Mouse (Mus musculus) stomach, embryonic 16.5 days (tissue): ENCODE results near the gene Pigw. TPM values are rescaled to one million over a fixed set of nuclear protein-coding genes. Genes with fewer than 3 reads are reported as not detected.
"Not testable (repeated sequence)": the region's sequence is repeated elsewhere in the genome, so short reads cannot be mapped to it uniquely, and the experiment has no call there.

Source experiments
- ATAC-seq: fragments of 200-750 bp; cut with Nextera tagmentation; 2 replicates; pipeline ENCODE4 v1.8.0; 2017; ENCODE audit warnings: moderate number of reproducible peaks, moderate TSS enrichment; ENCODE audit not compliant: insufficient read depth, low FRiP score
- H3K27ac ChIP-seq: fragments of 300-500 bp; sonication (generic); 2 replicates; pipeline ENCODE4 v1.5.1; 2014; ENCODE audit warnings: low read length
- H3K27me3 ChIP-seq: fragments of 300-500 bp; sonication (generic); 2 replicates; pipeline ENCODE4 v1.6.1; 2014; ENCODE audit warnings: low read length, control low read depth, mixed read lengths; ENCODE audit not compliant: control insufficient read depth, insufficient read depth
- H3K36me3 ChIP-seq: fragments of 300-500 bp; sonication (generic); 2 replicates; pipeline ENCODE4 v1.6.1; 2014; ENCODE audit warnings: low read length; ENCODE audit not compliant: control insufficient read depth, insufficient read depth
- H3K4me1 ChIP-seq: fragments of 300-500 bp; sonication (generic); 2 replicates; pipeline ENCODE4 v1.6.1; 2014; ENCODE audit warnings: low read length, control low read depth, mixed read lengths; ENCODE audit not compliant: control insufficient read depth, insufficient read depth
- H3K4me2 ChIP-seq: fragments of 300-500 bp; sonication (generic); 2 replicates; pipeline ENCODE4 v1.6.1; 2014; ENCODE audit warnings: low read depth, low read length, mixed read lengths
- H3K4me3 ChIP-seq: fragments of 300-500 bp; sonication (generic); replicated peaks from 2 replicates; pipeline ENCODE4 v1.5.1; 2014; ENCODE audit warnings: mild to moderate bottlenecking, low read length
- H3K9ac ChIP-seq: fragments of 300-500 bp; sonication (generic); 2 replicates; pipeline ENCODE4 v1.6.1; 2014; ENCODE audit warnings: low read length
- H3K9me3 ChIP-seq: fragments of 300-500 bp; sonication (generic); replicated peaks from 2 replicates; pipeline ENCODE4 v1.6.1; 2016; ENCODE audit warnings: low read length, control low read depth; ENCODE audit not compliant: control insufficient read depth
- WGBS: fragments of 180-500 bp; shearing (Covaris S2); extraction: QIAGEN DNeasy Blood & Tissue Kit; methylation state at CpG from one replicate; pipeline ENCODE4 v1.1.7; 2014; 5-methylcytosine and 5-hydroxymethylcytosine counted together
- polyA plus RNA-seq: library from polyadenylated mRNA; unstranded; fragments of >200 nt; fragmentation: Nextera tagmentation; extraction: Ambion mirVana; gene quantifications from 2 replicates; pipeline ENCODE4 v1.2.1, GENCODE M21; 2015

Gene Pigw
- polyA plus RNA-seq, 1 experiment from 2014 or later: 3.1 TPM

DNA sequence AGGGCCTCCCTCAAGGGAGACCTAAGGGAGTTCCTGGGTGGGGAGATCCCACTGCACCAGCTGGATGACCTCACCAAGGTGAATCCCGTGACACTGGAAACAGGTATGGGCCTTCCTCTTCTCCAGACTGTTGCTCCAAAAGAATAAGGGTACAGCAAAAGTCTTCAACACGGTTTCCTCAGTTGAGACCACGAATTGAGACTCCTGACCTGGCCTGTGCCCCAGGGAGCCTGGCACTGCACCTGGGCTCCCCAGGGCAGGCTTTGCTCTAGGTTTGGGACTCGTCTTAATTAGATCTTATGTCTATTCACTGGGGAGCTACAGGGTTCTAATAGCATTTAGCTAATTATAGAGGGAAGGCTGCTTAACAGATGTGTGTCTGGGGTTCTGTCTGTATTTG lies 5.2 kb upstream of the Pigw start:
- Histone ChIP-seq H3K36me3 (peaks cover 12% of the 10 kb centered on the region), H3K27ac (no peak overlapping the region), H3K4me2 (no peak overlapping the region), H3K4me1 (0 out of 2 replicates have a peak, but pooled peaks cover 4% of the 10 kb centered on the region), H3K4me3 (no peak overlapping the region), H3K9ac (no peak overlapping the region), H3K9me3 (no peaks in the 10 kb centered on the region), H3K27me3 (no peaks in the 10 kb centered on the region)
- ATAC-seq: no peak
- 80% methylated on average over 4 of the region's 4 CpGs for WGBS

DNA sequence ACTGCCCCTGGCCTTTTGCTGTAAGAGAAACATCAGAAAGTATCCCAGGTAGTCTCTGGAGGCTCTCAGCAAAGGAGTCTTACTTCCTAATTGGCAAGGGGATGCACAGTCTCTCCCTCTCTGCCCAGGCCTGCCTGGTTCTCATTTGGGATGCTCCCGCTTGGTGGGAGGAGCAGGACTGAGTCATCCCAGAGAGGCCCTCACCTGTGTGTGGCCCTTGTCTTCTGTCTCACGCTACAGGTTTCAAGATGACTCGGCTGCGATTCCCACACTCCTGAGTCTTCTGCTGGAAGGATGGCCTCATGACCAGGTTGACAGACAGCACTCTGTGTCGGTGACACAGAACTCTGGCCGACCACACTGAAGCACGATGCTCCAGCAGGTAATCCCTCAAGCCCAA lies 2.3 kb upstream of the Pigw start:
- peaks cover 9% of the 10 kb centered on the region for H3K4me1 ChIP-seq
- H3K9me3 ChIP-seq: no peaks in the 10 kb centered on the region
- no peaks in the 10 kb centered on the region for H3K27me3 ChIP-seq
- no peak for ATAC-seq
- H3K27ac ChIP-seq: no peak overlapping the region
- no peak overlapping the region for H3K9ac ChIP-seq
- H3K4me2 ChIP-seq: no peak overlapping the region
- no peaks in the 10 kb centered on the region for H3K36me3 ChIP-seq
- WGBS: 87% methylated on average over 7 of the region's 7 CpGs
- no peak overlapping the region for H3K4me3 ChIP-seq

DNA sequence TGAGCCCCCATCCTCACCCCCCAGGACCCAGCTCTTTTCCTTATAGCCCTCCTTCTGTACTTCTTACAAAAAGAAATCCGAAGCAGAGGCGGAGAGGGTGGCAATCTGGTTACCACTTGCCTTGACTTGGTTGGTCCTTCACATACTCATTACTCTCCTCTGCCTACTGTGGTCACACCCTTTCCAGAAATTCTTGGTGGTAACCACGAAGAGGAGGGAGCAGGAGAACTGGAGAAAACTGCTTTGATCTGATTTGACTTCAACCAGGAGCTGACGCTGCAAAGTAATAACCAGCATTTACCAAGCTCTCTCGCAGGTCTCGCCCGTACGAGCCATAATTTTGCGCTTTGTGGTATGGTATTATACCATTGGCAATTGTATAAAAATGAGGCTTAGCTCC lies 886 bp upstream of the Pigw start:
- Histone ChIP-seq H3K4me1 (peaks cover 9% of the 10 kb centered on the region), H3K27ac (peak overlapping the region; percentile 96), H3K27me3 (no peaks in the 10 kb centered on the region), H3K36me3 (no peaks in the 10 kb centered on the region), H3K9me3 (no peaks in the 10 kb centered on the region), H3K4me3 (peak overlapping the region; percentile 92), H3K9ac (peak overlapping the region; percentile 89), H3K4me2 (peak overlapping the region; percentile 97)
- no peak for ATAC-seq
- 46% methylated on average over 9 of the region's 9 CpGs for WGBS

DNA sequence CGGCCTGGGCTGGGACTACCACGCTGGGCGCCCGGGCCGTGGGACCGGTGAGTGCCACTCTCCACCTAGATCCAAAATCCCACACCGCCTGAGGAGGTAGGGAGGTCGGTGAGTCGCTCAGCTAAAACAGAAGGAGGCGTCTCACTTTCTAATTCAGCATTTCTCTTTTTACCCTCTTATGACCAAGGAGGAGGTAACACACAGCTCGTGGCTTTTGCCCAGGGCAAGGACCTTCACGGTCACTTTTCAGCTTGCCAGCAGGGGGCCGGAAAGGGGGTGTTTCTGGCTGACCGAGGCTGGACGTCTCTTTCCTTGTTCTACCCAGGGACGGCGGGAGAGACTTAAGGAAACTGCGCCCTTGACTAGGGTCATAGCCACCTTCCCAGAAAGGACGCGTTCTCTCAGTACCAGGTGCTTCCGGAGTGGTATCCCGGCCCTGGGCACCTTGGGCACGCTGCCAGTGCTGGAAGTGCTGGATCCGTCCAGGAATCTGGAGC lies 428 bp upstream of the Pigw start:
- H3K4me1 ChIP-seq: peaks cover 9% of the 10 kb centered on the region
- no peaks in the 10 kb centered on the region for H3K9me3 ChIP-seq
- H3K36me3 ChIP-seq: no peaks in the 10 kb centered on the region
- ATAC-seq: peak; percentile 69
- no peaks in the 10 kb centered on the region for H3K27me3 ChIP-seq
- peak overlapping the region; percentile 89 for H3K9ac ChIP-seq
- peak overlapping the region; percentile 92 for H3K4me3 ChIP-seq
- H3K27ac ChIP-seq: peak overlapping the region; percentile 96
- H3K4me2 ChIP-seq: peak overlapping the region; percentile 97
- WGBS: under 1% methylated on average over 24 of the region's 24 CpGs

DNA sequence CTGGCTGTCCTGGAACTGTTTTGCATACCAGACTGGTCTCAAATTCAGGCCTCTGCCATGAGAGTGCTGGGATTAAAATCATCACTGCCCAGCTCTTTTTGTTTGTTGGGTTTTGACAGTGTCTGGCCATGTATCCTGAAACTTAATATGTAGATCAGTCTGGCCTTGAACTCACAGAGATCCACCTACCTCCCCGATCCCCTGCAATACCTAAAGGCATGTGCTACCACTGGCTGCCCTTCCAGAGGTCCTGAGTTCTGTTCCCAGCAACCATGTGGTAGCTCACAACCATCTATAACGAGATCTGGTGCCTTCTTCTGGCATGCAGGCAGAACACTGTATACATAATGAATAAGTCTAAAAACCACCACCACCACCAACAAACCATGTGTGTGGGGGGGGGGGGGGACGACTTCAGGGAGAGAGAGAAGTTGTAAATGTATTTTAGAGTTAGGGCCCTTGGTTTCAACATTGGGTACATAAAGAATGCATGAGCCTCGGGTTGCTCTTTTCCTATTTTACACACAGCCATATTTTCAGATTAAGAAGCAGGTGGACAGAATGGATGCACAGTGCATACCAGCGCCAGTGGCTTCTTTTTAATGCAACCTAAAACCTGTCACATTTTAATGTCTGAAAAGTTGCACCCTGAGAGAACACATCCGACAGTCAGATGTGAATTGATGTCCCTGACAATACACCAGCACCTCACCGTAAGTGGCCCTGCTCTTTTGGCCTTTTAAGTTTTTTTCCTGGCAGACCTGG lies 896 bp downstream of the Pigw start:
- H3K27me3 ChIP-seq: no peaks in the 10 kb centered on the region
- peaks cover 9% of the 10 kb centered on the region for H3K4me1 ChIP-seq
- peak overlapping the region; percentile 97 for H3K4me2 ChIP-seq
- peak overlapping the region; percentile 92 for H3K4me3 ChIP-seq
- peak overlapping the region; percentile 96 for H3K27ac ChIP-seq
- 20% methylated on average over 6 of the region's 7 CpGs for WGBS
- no peaks in the 10 kb centered on the region for H3K36me3 ChIP-seq
- H3K9ac ChIP-seq: peak overlapping the region; percentile 89
- ATAC-seq: no peak
- no peaks in the 10 kb centered on the region for H3K9me3 ChIP-seq

DNA sequence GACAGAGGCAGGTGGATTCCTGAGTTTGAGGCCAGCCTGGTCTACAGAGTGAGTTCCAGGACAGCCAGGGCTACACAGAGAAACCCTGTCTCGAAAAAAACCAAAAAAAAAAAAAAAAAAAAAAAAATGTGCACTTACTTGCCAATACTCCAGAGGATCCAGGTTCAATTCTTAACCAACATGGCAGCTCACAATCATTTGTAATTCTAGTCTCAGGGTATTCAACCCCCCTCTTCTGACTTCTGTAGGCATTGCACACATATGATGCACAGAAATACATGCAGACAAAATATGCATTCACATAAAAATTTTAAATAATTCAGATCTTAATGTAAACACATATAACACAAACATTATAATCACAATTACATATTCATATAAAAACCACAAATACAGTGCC lies 4.1 kb downstream of the Pigw start:
- ATAC-seq, H3K27me3 ChIP-seq, H3K9ac ChIP-seq, H3K36me3 ChIP-seq, H3K27ac ChIP-seq, H3K4me3 ChIP-seq, H3K4me1 ChIP-seq, H3K4me2 ChIP-seq, H3K9me3 ChIP-seq: not testable (repeated sequence)
- WGBS: no CpG with 5 or more reads among the region's 1 CpGs

GRCm38 (mm10) chr11:84873042-84873833 lies 6.8 kb downstream of the Pigw start:
- Histone ChIP-seq H3K9ac (no peak overlapping the region), H3K4me2 (no peak overlapping the region), H3K4me1 (peaks cover 8% of the 10 kb centered on the region; the same call in 1 of the 2 replicates), H3K27me3 (no peaks in the 10 kb centered on the region), H3K36me3 (no peaks in the 10 kb centered on the region), H3K27ac (no peak overlapping the region), H3K4me3 (no peak overlapping the region), H3K9me3 (no peaks in the 10 kb centered on the region)
- whole genome bisulfite sequencing: 71% methylated on average over 1 of the region's 1 CpGs
- ATAC-seq: no peak

DNA sequence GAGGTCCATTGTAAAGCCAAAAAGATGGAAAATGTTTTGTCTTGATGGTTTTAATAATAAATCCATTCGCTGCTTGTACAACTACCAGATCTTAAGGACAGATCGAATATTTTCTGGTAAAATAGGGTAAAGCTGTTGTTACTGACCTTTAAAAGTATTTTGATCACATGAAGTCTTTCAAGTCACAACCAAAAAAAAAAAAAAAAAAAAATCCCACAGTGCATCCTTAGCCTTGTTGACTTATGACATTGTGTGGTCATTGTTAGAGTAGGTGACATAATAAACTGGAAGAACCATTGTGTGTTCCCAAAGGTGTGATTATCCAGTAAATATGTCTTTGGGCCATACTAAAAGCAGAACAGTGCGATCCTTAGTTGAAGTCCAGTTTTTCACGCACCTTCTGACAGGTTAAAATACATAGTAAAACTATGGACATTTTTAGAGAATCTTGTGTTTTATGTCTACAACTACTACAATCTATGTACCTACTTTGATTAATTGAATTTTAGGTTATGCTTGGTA lies 8.5 kb downstream of the Pigw start:
- Histone ChIP-seq H3K4me3 (peak overlapping the region; percentile 97), H3K27ac (peak overlapping the region; percentile 100)
- 62% methylated on average over 4 of the region's 4 CpGs for WGBS

DNA sequence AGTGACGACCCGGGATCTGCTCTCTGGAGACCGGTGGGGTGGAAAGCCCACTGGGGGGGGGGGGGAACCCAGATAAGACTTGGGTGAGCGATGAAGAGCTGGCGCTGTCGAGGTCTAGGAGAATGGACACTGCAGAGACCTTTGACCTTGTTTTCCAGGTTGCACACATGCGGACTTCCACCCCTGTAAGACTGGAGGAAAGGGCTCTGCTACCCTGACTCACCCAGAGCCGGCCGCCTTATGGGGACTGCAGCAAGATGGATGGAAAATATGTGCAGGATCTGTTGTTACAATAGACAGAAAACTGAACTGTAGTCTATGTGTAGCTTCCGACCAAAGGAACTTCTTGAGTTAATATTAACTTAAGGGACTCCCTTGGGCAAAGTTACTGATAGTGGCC lies 9.0 kb downstream of the Pigw start:
- H3K4me3 ChIP-seq: peak overlapping the region; percentile 97
- ATAC-seq: no peak; the same call in 1 of the 2 replicates
- 0% methylated on average over 10 of the region's 10 CpGs for WGBS
- H3K9ac ChIP-seq: peak overlapping the region; percentile 97
- H3K9me3 ChIP-seq: no peaks in the 10 kb centered on the region
- H3K36me3 ChIP-seq: no peaks in the 10 kb centered on the region
- no peaks in the 10 kb centered on the region for H3K27me3 ChIP-seq
- H3K4me1 ChIP-seq: peaks cover 10% of the 10 kb centered on the region; the same call in 1 of the 2 replicates
- peak overlapping the region; percentile 57 for H3K4me2 ChIP-seq
- peak overlapping the region; percentile 100 for H3K27ac ChIP-seq

More for the DNA sequence above, 8.5 kb downstream of the Pigw start:
- peak overlapping the region; percentile 97 for H3K9ac ChIP-seq
- ATAC-seq: no peak
- no peaks in the 10 kb centered on the region for H3K36me3 ChIP-seq
- no peaks in the 10 kb centered on the region for H3K9me3 ChIP-seq
- peak overlapping the region; percentile 57 for H3K4me2 ChIP-seq
- peaks cover 8% of the 10 kb centered on the region; the same call in 1 of the 2 replicates for H3K4me1 ChIP-seq
- no peaks in the 10 kb centered on the region for H3K27me3 ChIP-seq
